Mouse (Mus musculus) heart, postnatal 0 days (tissue): ENCODE results near the gene Fgfr2.

Source experiments
- CTCF ChIP-seq: IDR thresholded peaks from 2 replicates; pipeline ENCODE4 v1.5.1; 2016; ENCODE audit warnings: antibody characterized with exemption, control low read depth, low read depth
- EP300 ChIP-seq: IDR thresholded peaks from 2 replicates; pipeline ENCODE4 v1.6.1; 2016; ENCODE audit warnings: antibody characterized with exemption, low read depth

DNA sequence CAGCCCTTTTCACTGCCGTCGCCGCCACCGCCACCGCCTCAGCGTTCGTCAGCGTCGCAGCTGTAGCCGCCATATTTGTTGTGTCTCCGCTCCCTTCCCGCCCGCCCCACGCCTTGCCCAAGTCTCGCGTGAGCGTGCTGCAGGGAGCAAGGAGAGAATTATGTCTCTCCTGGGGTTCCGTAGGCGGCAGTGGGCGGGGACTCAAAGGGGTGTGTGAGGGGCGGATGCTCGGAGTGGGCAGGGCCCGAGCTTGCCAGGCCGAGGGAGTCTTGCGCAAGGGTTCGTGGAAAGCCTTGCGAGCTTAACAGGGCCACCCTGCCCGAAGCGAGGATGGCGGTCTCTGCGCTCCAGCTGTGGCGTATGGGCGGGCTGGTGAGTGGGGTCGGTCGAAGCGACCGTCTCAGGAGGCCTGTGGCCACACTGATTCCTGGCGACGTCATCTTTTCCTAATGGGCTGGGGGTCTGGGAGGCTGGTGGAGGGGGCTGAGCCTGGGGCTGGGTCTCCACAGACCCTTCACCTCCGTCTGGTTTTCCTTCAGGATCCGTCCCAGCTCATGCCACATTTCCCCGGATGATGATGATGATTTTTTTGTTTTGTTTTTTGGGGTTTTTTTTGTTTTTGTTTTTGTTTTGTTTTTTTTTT, 1712.6 kb downstream of the Fgfr2 start, which contains the start of the genes Ikzf5 and Acadsb:
- TF ChIP-seq EP300 (peak; percentile 79; the same call in 1 of the 2 replicates), CTCF (no peak)
